ENCODE assay signal across 20 mouse cellular contexts in genomic region chr2:59960495-59960772, GRCm38 (mm10).
"Had no signal": no experiment of that assay in that cellular context is flagged by ENCODE, and none has a peak within 500 bp of the region (broad histone marks: within the 10 kb centered on the region; RNA-seq: fewer than 3 reads in every experiment).

No protein-coding gene starts in this region.

- H3K4me1 ChIP-seq: limb, embryonic 10.5 days; limb, embryonic 13.5 days; liver, embryonic 12.5 days; liver, embryonic 15.5 days had no signal

- H3K27ac ChIP-seq: layer of hippocampus, adult 2 months; limb, embryonic 10.5 days; limb, embryonic 13.5 days; liver, embryonic 12.5 days; liver, embryonic 15.5 days; stomach, postnatal 0 days had no signal

- ATAC-seq: liver, embryonic 12.5 days had no signal

- H3K9me3 ChIP-seq: limb, embryonic 10.5 days; limb, embryonic 13.5 days; liver, embryonic 12.5 days; liver, embryonic 15.5 days had no signal

- H3K4me2 ChIP-seq: limb, embryonic 13.5 days; liver, embryonic 12.5 days; liver, embryonic 15.5 days; midbrain, embryonic 11.5 days had no signal

- DNase-seq: kidney, postnatal 25 days; layer of hippocampus, adult 9-11 months; liver; lung, adult 2 months; lung, postnatal 14 days; lung, postnatal 4 days; midbrain, embryonic 14.5 days; right cerebral cortex, adult 18-20 months; right cerebral cortex, postnatal 14 days; right cerebral cortex, postnatal 4 days; thymus, adult 2 months; thymus, postnatal 14 days; thymus, postnatal 4 days had no signal

- H3K27me3 ChIP-seq: limb, embryonic 13.5 days; liver, embryonic 12.5 days; liver, embryonic 15.5 days had no signal

- H3K4me3 ChIP-seq: layer of hippocampus, adult 2 months; limb, embryonic 10.5 days; limb, embryonic 13.5 days; liver, embryonic 12.5 days; liver, embryonic 15.5 days had no signal

- H3K9ac ChIP-seq: limb, embryonic 13.5 days; liver, embryonic 12.5 days; liver, embryonic 15.5 days had no signal
